Mouse (Mus musculus) kidney, adult 2 months (tissue): Measurements from ENCODE around the gene Tmem115. TPM values are rescaled to one million over a fixed set of nuclear protein-coding genes. Genes with fewer than 3 reads are reported as not detected.
A peak's percentile ranks its signal among the peaks of the same experiment; 100 is the strongest.

Source experiments
- DNase-seq: peaks from one replicate; pipeline ENCODE4 v3.0.0; 2021
- H3K27ac ChIP-seq: fragments of 200-500 bp; 2 replicates; pipeline ENCODE4 v1.5.1; 2012; ENCODE audit warnings: low read depth, low read length, control low read depth, inconsistent platforms; ENCODE audit not compliant: insufficient read depth
- H3K27me3 ChIP-seq: fragments of 200-500 bp; replicated peaks from 2 replicates; pipeline ENCODE4 v1.6.1; 2012; ENCODE audit warnings: mild to moderate bottlenecking, moderate library complexity, low read length, inconsistent platforms; ENCODE audit not compliant: control insufficient read depth, insufficient read depth
- H3K36me3 ChIP-seq: fragments of 200-500 bp; 2 replicates; pipeline ENCODE4 v1.6.1; 2012; ENCODE audit warnings: mild to moderate bottlenecking, moderate library complexity, low read length, inconsistent platforms; ENCODE audit not compliant: control insufficient read depth, insufficient read depth
- H3K4me1 ChIP-seq: fragments of 200-500 bp; 2 replicates; pipeline ENCODE4 v1.6.1; 2011; ENCODE audit warnings: low read length; ENCODE audit not compliant: control insufficient read depth, insufficient read depth
- H3K4me3 ChIP-seq: fragments of 200-500 bp; 2 replicates; pipeline ENCODE4 v1.5.1; 2011; ENCODE audit warnings: mild to moderate bottlenecking, low read depth, low read length, control low read depth; ENCODE audit not compliant: insufficient read depth
- CTCF ChIP-seq: fragments of 200-500 bp; conservative IDR thresholded peaks from 2 replicates; pipeline ENCODE4 v1.5.1; 2011; ENCODE audit warnings: low read depth, mild to moderate bottlenecking, control low read depth, low read length, moderate library complexity, mixed read lengths; ENCODE audit not compliant: insufficient read depth, insufficient read length
- POLR2A ChIP-seq: fragments of 200-500 bp; IDR thresholded peaks from one replicate; pipeline ENCODE4 v1.6.1; 2011; ENCODE audit warnings: low read depth, low read length, control low read depth
- WGBS: fragments of 180-500 bp; shearing (Covaris S2); methylation state at CpG from one replicate; pipeline ENCODE4 v1.1.7; 2018; 5-methylcytosine and 5-hydroxymethylcytosine counted together
- polyA plus RNA-seq: library from polyadenylated mRNA; depleted of rRNA; stranded (reverse); fragments of >200 nt; gene quantifications from 2 replicates; pipeline ENCODE4 v1.2.3, GENCODE M21; 2012; rRNA removed

Gene Tmem115
- polyA plus RNA-seq, result 52.1 and 63.6 TPM in 2 replicates

- under 1% methylated on average over 48 of the region's 48 CpGs for WGBS
- Histone ChIP-seq H3K4me3 (peak within 1 kb of the TSS; percentile 89), H3K27ac (peak within 1 kb of the TSS; percentile 91), H3K36me3 (0 out of 2 replicates have a peak, but pooled peaks cover 2% of the 10 kb centered on the region), H3K4me1 (peaks cover 13% of the 10 kb centered on the region; the same call in 1 of the 2 replicates), H3K27me3 (no peaks in the 10 kb centered on the region)
- DNase-seq, result peak; percentile 98
- TF ChIP-seq CTCF (no peak), POLR2A (peak; percentile 49)
Measured at GRCm38 (mm10) chr9:107533791-107534407, at the start of gene Tmem115. Gene Tmem115, plus strand, starts transcription at chr9:107533945.

DNA sequence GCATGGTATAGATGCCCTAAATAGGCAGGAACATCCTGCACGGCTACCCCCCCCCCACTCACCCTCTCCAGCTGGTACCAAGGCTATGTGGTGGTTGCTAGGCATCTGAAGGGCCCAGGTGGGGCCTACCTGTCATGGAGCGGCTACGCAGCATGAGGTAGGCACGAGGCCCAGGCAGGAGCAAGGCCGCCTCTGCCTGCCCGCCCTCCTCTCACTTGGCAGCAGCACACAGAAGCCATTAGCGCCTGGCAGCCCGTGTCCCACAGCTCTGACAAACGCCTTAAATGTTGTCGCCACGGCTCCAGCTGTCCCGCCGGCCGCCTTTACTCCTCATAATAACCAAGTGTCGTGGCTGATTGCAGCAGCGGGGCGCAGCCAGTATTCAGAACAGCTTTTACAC, 49.4 kb upstream of the Tmem115 start:
- 62% methylated on average over 17 of the region's 17 CpGs for WGBS
- no peaks in the 10 kb centered on the region for H3K4me1 ChIP-seq
- H3K27ac ChIP-seq, result no peak overlapping the region
- DNase-seq, result no peak
- H3K4me3 ChIP-seq, result no peak overlapping the region
- no peaks in the 10 kb centered on the region for H3K36me3 ChIP-seq
- TF ChIP-seq CTCF (no peak), POLR2A (no peak)
- H3K27me3 ChIP-seq, result no peaks in the 10 kb centered on the region

DNA sequence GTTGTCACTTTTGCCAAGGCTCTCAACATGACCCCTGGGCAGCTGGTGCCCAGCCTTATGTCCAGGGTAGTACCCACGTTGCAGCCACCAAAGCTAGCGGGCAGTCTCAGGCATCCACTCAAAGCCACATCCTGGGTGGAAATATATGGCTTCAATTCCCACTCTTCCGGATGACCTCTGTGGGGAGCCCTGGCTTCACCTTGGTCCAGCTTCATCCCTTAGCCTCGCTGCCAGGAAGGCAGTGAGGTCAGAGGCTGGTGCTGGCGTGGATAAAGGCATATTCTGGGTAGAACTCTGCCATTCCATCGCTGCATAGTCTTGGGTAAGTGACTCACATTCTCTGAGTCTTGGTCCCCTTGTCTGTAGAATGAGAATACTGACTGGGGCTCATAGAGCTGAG, 49.0 kb upstream of the Tmem115 start:
- no peaks in the 10 kb centered on the region for H3K36me3 ChIP-seq
- no peak for DNase-seq
- WGBS, result 82% methylated on average over 6 of the region's 6 CpGs
- no peak overlapping the region for H3K27ac ChIP-seq
- no peak for TF ChIP-seq POLR2A
- TF ChIP-seq CTCF, result no peak
- H3K4me1 ChIP-seq, result no peaks in the 10 kb centered on the region
- H3K4me3 ChIP-seq, result no peak overlapping the region
- no peaks in the 10 kb centered on the region for H3K27me3 ChIP-seq

DNA sequence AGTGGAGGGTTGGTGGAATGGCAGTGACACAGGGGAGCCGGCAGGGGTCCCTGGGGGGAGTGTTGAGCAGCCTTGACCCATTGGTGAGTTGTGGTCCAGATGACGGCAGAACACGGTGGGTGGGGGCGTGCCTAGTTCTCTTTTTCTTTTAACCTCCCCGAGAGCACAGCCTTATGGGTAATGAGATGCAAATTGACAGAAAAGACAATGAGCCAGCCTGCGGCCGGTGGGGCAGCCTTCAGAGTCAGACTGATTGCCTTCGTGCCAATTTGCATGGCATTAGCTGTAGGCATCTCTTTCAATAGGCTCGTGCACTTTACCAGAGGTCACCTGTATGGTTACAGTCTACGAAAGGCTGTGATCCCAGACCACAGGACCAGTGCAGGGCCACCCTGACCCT, 47.7 kb upstream of the Tmem115 start:
- 60% methylated on average over 10 of the region's 10 CpGs for WGBS
- H3K4me1 ChIP-seq, result no peaks in the 10 kb centered on the region
- H3K27me3 ChIP-seq, result no peaks in the 10 kb centered on the region
- DNase-seq, result no peak
- H3K4me3 ChIP-seq, result no peak overlapping the region
- H3K36me3 ChIP-seq, result no peaks in the 10 kb centered on the region
- TF ChIP-seq CTCF (no peak), POLR2A (no peak)
- H3K27ac ChIP-seq, result no peak overlapping the region

DNA sequence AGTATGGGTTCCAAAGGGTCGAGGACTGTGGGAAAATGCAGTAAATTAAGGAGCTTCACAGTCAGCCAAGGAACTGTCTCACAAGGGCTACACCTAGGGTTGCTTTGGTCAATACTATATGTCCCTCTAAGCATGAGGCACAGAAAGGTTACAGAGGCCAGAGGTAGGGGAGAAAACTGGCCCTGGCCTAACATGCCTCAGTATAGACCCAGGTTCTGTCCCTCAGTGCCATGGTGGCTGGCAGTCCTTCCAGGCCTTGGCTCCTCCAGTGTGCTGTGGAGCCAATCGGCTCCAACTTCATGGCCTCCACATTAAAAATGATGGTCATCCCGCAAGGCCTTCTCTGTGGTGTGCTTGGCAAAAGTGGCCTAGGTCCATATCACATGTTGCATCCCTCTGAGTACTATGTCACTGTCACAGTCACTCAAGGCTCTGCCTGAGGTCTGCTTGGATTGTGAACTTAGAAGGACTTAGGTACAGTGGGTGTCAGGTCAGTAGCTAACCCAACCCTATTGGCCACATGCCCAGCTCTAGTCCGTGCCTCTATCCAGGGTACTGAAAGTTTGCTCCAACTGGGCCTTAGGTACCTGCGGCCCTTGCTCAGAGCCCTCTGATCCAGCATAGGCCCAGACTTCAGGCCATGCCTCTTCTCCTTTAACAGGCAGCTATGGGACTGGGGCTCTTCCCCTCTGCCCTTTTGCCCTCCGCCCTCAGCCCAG, 47.1 kb upstream of the Tmem115 start:
- H3K4me3 ChIP-seq, result no peak overlapping the region
- WGBS, result 60% methylated on average over 6 of the region's 6 CpGs
- H3K4me1 ChIP-seq, result no peaks in the 10 kb centered on the region
- H3K27ac ChIP-seq, result no peak overlapping the region
- DNase-seq, result peak; percentile 78
- H3K27me3 ChIP-seq, result no peaks in the 10 kb centered on the region
- TF ChIP-seq POLR2A (no peak), CTCF (no peak)
- H3K36me3 ChIP-seq, result no peaks in the 10 kb centered on the region

DNA sequence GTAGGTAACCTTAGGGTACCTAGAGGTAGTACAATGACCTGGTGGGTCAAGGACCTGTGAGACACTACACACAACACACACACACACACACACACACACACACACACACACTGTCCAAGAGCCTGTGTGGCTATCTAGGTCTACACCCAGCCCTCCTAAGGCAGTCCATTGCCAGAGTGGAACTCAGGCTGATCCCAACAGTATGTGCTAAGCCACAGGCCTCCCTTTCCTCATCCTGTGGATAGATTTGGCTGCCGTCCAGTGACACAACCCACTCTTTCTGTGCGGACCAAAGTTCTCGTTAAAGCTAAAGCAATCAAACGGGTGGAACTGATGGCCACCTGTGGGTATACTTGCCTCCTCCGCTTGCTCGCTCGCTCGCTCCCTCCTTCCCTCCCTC, 43.6 kb upstream of the Tmem115 start:
- Histone ChIP-seq H3K27ac (no peak overlapping the region), H3K36me3 (no peaks in the 10 kb centered on the region), H3K4me1 (no peaks in the 10 kb centered on the region), H3K27me3 (no peaks in the 10 kb centered on the region), H3K4me3 (no peak overlapping the region)
- 27% methylated on average over 8 of the region's 8 CpGs for WGBS
- TF ChIP-seq CTCF (no peak), POLR2A (no peak)
- no peak for DNase-seq

GRCm38 (mm10) chr9:107490625-107491024, 43.1 kb upstream of the Tmem115 start:
- Histone ChIP-seq H3K27me3 (no peaks in the 10 kb centered on the region), H3K36me3 (no peaks in the 10 kb centered on the region), H3K4me1 (no peaks in the 10 kb centered on the region), H3K27ac (no peak overlapping the region), H3K4me3 (no peak overlapping the region)
- TF ChIP-seq POLR2A, result no peak
- no peak for TF ChIP-seq CTCF
- 72% methylated on average over 6 of the region's 6 CpGs for WGBS
- no peak for DNase-seq
